Mouse (Mus musculus) embryonic fibroblast, embryonic 13.5 days (primary cell): ENCODE results near the gene Ppm1d.

Experiments used
- CTCF ChIP-seq: IDR thresholded peaks from 2 replicates; pipeline ENCODE4 v1.5.1; 2011; ENCODE audit warnings: mild to moderate bottlenecking, control low read depth, low read length, moderate library complexity, borderline replicate concordance; ENCODE audit not compliant: insufficient read depth
- POLR2A ChIP-seq: IDR thresholded peaks from 2 replicates; pipeline ENCODE4 v1.6.1; 2011; ENCODE audit warnings: low read depth, mild to moderate bottlenecking, control low read depth, low read length, moderate library complexity

DNA sequence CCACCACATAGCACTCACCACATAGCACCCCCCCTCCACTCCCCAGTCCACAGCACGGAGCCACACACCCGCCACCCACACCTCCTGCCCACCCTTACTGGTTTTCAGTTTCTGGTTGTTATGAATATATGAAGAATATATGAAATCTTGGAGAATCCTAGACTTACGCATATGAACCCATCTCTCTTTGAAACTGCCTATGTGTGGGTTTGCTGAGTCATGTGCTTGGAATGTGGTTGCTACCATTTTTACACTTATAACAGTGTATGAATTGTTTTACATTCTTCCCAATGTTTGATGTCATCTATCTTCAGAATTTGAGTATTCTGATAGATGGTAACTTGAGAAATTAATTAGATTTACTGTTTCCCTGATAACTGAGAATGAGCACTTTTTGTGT lies 68.0 kb downstream of the Ppm1d start:
- TF ChIP-seq CTCF (no peak), POLR2A (no peak)
